Mouse (Mus musculus) hindbrain, embryonic 14.5 days (tissue): ENCODE measurements at regions not wholly inside any gene's neighbourhood (a gene's known extent, or its start where the extent isn't known, plus 50 kb on each side); places are given as distances from the start of the nearest gene placed in this dataset.

Experiments
- ATAC-seq: fragments of 200-750 bp; cut with Nextera tagmentation; 2 replicates; pipeline ENCODE4 v1.8.0; 2017; ENCODE audit warnings: moderate number of reproducible peaks, mild to moderate bottlenecking, moderate TSS enrichment, moderate library complexity; ENCODE audit not compliant: low FRiP score
- DNase-seq: peaks from one replicate; pipeline ENCODE4 v3.0.0-alpha.2; 2015; ENCODE audit warnings: low spot score
- H3K27ac ChIP-seq: fragments of 300-500 bp; sonication (generic); 2 replicates; pipeline ENCODE4 v1.5.1; 2014; ENCODE audit warnings: mild to moderate bottlenecking, moderate library complexity
- H3K27me3 ChIP-seq: fragments of 300-500 bp; sonication (generic); 2 replicates; pipeline ENCODE4 v1.6.1; 2014; ENCODE audit warnings: mild to moderate bottlenecking, low read length, mixed read lengths; ENCODE audit not compliant: control insufficient read depth, insufficient read depth
- H3K36me3 ChIP-seq: fragments of 300-500 bp; sonication (generic); replicated peaks from 2 replicates; pipeline ENCODE4 v1.6.1; 2014; ENCODE audit not compliant: control insufficient read depth, insufficient read depth
- H3K4me1 ChIP-seq: fragments of 300-500 bp; sonication (generic); replicated peaks from 2 replicates; pipeline ENCODE4 v1.6.1; 2014; ENCODE audit warnings: antibody characterized with exemption, low read length, mixed read lengths; ENCODE audit not compliant: control insufficient read depth, insufficient read depth
- H3K4me2 ChIP-seq: fragments of 300-500 bp; sonication (generic); replicated peaks from 2 replicates; pipeline ENCODE4 v1.6.1; 2014; ENCODE audit warnings: mild to moderate bottlenecking, moderate library complexity
- H3K4me3 ChIP-seq: fragments of 300-500 bp; sonication (generic); replicated peaks from 2 replicates; pipeline ENCODE4 v1.5.1; 2014; ENCODE audit warnings: mild to moderate bottlenecking, low read length
- H3K9ac ChIP-seq: fragments of 300-500 bp; sonication (generic); 2 replicates; pipeline ENCODE4 v1.6.1; 2014
- H3K9me3 ChIP-seq: fragments of 300-500 bp; sonication (generic); 2 replicates; pipeline ENCODE4 v1.6.1; 2016; ENCODE audit warnings: low read length; ENCODE audit not compliant: control insufficient read depth
- WGBS: fragments of 180-500 bp; shearing (Covaris S2); extraction: QIAGEN DNeasy Blood & Tissue Kit; methylation state at CpG from one replicate; pipeline ENCODE4 v1.1.7; 2014; 5-methylcytosine and 5-hydroxymethylcytosine counted together

DNA sequence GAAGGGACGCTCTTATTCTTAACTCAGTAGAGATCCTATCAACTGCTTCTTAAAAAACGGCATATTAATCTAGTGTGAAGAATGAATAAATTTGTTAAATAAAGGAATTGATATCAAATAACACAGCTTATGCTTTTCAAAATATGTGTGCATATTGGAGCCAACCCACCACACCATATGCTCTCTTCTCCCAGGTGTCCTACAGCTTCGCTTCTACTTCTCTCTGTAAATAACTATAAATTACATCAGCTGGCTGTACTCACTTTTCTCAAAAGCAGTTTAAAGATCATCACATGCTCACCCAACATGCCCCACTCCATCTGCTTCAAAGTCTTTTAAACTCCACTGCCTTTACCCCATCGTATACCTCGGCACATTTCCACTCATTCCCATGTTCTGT, 777.0 kb downstream of the Rapgef2 start:
- no peaks in the 10 kb centered on the region for H3K36me3 ChIP-seq
- no peak overlapping the region for H3K4me2 ChIP-seq
- ATAC-seq (no peak), DNase-seq (no peak)
- no peaks in the 10 kb centered on the region for H3K9me3 ChIP-seq
- H3K27ac ChIP-seq, result no peak overlapping the region
- no peaks in the 10 kb centered on the region for H3K4me1 ChIP-seq
- H3K9ac ChIP-seq, result no peak overlapping the region
- no peak overlapping the region for H3K4me3 ChIP-seq
- 92% methylated on average over 5 of the region's 5 CpGs for WGBS
- no peaks in the 10 kb centered on the region for H3K27me3 ChIP-seq

DNA sequence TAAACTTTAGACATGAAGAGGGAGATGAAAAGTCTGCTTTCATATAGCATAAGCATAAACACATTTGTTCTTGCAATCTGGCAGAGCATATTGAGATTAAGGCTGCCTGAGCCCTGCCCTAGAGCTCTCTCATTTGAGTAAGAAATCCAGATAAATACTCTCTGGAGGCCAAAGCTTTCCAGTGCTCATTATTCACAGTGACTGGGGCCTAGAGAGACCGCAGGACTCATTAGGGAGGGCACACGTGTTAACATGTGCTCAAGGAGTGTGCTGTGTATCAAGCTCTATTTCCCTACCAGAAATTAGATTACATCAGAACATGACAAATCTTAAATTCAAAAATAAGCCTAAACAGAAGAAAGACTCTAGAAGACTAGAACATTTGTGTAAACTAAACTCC, 808.6 kb downstream of the Rapgef2 start:
- WGBS, result 23% methylated on average over 2 of the region's 2 CpGs
- H3K9ac ChIP-seq, result no peak overlapping the region
- no peaks in the 10 kb centered on the region for H3K4me1 ChIP-seq

More for the DNA sequence above, 808.6 kb downstream of the Rapgef2 start:
- H3K27ac ChIP-seq, result no peak overlapping the region
- H3K4me2 ChIP-seq, result no peak overlapping the region
- DNase-seq (no peak), ATAC-seq (0 out of 2 replicates have a peak, but pooled peaks have one; percentile 60)
- no peak overlapping the region for H3K4me3 ChIP-seq
- H3K9me3 ChIP-seq, result no peaks in the 10 kb centered on the region
- no peaks in the 10 kb centered on the region for H3K27me3 ChIP-seq
- no peaks in the 10 kb centered on the region for H3K36me3 ChIP-seq
